Mouse (Mus musculus) adrenal gland, adult 18-20 months (tissue): Measurements from ENCODE around the gene Cgas. TPM values are rescaled to one million over a fixed set of nuclear protein-coding genes. Genes with fewer than 3 reads are reported as not detected.

Experiments used
- DNase-seq, 2 experiments: peaks; one replicate each; pipeline ENCODE4 v3.0.0; 2021 to 2022; ENCODE audit warnings: low spot score in 2 of 2
- microRNA-seq, 2 experiments: library from miRNA; unstranded; fragments of <30 nt; microRNA quantifications; one replicate each; pipeline ENCODE4 v1.2.0; 2021; ENCODE audit warnings: borderline number of aligned reads in 2 of 2
- total RNA-seq, 2 experiments: library from RNA; stranded (reverse); gene quantifications; 1 replicate in 1 of 2; 2 replicates in 1 of 2; pipeline ENCODE4 v1.2.3; 2021

The Cgas gene
- total RNA-seq, 2 experiments from 2014 or later: 0.66 to 0.90 TPM

GRCm38 (mm10) chr9:78386947-78387346, 56.1 kb downstream of the Cgas start:
- DNase-seq: no peak

GRCm38 (mm10) chr9:78385893-78386292, 57.1 kb downstream of the Cgas start:
- DNase-seq: peak in 1 of 2 experiments; percentile 2

Small RNAs within 50 kb of the gene (microRNA-seq; reads per million reads assigned to microRNA genes)
- 0 to 0.61 reads per million in 2 experiments for gene Gm26377

Other genes with a start within 250 kb of the Cgas start
- gene Gsta1, start 212.6 kb downstream of the Cgas start, total RNA-seq: not detected
- not detected for gene Gm3776, start 186.1 kb downstream of the Cgas start, total RNA-seq
- gene Gm10639, start 153.3 kb downstream of the Cgas start, total RNA-seq: under 1 TPM in 1 of 2 experiments, not detected in 1; 0.76 TPM
- gene Omt2a, start 128.4 kb downstream of the Cgas start, total RNA-seq: not detected
- gene Omt2b, start 115.6 kb downstream of the Cgas start, total RNA-seq: not detected
- 1 to 10 TPM in 1 of 2 experiments, under 1 TPM in 1; 0.42 to 9.7 TPM for gene Gsta2, start 87.4 kb downstream of the Cgas start, total RNA-seq
- not detected for gene Dppa5a, start 75.1 kb downstream of the Cgas start, total RNA-seq
- gene Ooep, start 64.5 kb downstream of the Cgas start, total RNA-seq: not detected
- not detected for gene Ddx43, start 47.5 kb downstream of the Cgas start, total RNA-seq
- 10 to 100 TPM; 27.2 to 29.2 TPM for gene Mto1, start 5.0 kb upstream of the Cgas start, total RNA-seq
- gene Gm17324, start 5.5 kb upstream of the Cgas start, total RNA-seq: not detected
- 1,000 to 10,000 TPM; 6,346 to 6,879 TPM for gene Eef1a1, start 45.9 kb upstream of the Cgas start, total RNA-seq
- 1 to 10 TPM; 5.2 to 9.8 TPM for gene Slc17a5, start 144.8 kb upstream of the Cgas start, total RNA-seq
- under 1 TPM; 0.07 to 0.19 TPM for gene Cd109, start 172.3 kb upstream of the Cgas start, total RNA-seq